Mouse (Mus musculus) adipocyte (in vitro differentiated cells): ENCODE results near the gene Elf3.
"Not testable (repeated sequence)": the region's sequence is repeated elsewhere in the genome, so short reads cannot be mapped to it uniquely, and the experiment has no call there.

Experiments
- DNase-seq: peaks from one replicate; pipeline ENCODE4 v3.0.0-alpha.2; 2016; ENCODE audit warnings: low spot score

Gene Elf3

DNA sequence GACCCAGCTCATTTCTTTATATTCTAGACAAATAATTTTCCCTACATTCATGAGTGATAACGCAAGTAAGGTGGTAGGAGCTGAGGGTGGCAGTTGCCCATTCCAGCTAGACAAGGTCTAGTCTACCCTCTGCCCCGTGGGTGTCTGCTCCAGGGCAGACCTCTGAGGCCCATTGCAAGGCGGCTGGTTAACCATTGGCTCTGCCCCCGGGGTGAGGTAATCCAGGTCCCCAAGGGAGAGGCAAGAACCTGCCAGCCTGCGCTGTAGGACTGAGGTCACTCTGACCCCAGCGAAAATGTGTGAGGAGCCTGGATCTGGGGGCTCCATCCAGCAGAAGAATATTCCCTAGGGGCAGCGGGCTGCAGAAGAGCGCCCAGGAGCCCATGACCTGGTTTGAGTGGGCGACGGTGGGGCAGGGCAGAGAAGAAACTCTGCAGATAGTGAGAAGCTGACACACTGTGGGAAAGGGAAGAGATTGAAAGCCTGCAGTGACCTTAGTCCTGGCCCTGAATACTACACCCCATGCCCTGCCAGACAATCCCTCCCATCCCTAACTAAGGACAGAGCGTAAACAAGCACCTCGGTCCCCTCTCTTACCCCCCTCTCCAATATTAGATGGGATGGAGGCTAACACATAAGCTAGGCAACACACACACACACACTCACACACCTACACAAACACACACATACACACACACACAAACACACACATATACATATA is 21.1 kb downstream of the Elf3 start:
- DNase-seq, result peak; percentile 52

DNA sequence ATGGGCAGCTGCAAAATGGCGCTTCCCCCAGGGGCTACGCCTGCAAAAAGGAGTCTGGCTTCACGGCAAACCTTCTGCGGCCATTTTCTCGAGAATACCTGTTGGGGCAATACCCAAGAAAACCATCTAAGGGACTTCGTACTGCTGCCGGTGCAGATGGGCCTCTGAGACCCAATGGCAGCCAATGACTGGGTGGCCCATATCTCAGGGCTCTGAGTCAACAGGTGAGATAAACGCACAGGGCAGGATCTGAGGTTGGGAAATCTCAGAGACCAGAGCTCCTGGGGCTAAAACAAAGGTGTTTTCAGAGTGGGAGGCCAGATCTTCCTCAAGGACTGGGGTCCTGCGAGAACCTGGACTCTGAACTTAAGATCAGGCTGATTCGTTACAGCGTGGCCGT is 23.6 kb downstream of the Elf3 start:
- DNase-seq, result no peak

DNA sequence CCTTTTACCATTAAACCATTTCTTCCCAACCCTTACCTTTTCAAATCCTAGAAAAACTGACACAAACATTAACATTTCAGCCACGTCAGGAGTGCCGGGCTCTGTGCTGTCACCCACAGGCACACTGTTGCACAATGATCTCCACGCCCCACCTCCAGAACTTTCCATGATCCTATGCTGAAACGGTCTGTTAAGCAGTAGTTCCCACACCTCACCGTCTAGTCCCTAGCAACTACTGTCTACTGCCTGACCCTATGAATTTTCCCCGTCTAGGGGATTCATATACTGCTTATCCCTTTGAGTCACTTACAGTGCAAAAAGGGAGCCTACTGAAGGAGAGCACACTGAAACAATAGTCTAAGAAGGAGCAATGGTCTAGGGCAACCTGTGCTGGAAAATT is 24.4 kb downstream of the Elf3 start:
- peak; percentile 26 for DNase-seq

DNA sequence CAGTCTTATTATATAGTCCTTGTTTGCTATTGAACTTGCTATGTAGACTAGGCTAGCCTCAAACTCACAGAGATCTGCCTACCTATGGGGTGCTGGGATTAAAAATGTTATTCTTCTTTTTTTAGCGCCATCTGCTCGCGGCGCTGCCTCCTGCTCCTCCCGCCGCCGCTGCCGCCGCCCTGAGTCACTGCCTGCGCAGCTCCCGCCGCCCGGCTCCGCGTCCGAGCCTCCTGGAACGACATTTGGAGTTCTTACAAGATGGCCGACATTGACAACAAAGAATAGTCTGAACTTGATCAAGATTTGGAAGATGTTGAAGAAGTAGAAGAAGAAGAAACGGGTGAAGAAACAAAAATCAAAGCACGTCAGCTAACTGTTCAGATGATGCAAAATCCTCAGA is 26.5 kb downstream of the Elf3 start:
- not testable (repeated sequence) for DNase-seq

DNA sequence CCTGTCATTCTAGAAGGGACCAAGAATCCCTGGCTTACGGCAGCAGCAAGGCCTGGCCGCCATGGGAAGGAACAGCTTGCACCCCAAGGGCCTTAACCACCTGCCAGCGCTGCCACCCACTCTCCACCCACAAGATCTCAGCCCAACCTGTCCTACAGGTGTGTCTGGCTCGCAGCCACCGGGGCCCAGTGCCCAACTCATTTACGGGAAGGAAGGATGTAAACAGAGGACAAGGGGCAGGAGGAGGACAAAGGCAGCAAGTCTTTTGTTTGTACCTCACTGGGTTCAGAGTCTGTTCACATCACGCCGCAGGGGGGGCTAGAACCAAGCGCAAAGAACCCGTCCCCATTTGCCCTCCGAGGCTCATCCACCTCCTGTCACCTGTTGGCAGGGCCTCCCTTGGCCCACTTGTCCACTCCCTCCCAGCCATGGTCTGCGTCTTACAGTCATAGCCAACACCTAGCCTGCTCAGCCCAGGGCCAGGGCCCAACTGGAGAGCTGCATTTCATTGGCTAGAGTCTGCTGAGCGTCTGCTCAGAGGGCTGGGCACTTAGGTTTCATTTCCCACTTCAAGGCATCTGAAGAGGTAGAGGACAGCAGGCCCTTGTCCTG is 30.9 kb downstream of the Elf3 start:
- DNase-seq, result no peak

DNA sequence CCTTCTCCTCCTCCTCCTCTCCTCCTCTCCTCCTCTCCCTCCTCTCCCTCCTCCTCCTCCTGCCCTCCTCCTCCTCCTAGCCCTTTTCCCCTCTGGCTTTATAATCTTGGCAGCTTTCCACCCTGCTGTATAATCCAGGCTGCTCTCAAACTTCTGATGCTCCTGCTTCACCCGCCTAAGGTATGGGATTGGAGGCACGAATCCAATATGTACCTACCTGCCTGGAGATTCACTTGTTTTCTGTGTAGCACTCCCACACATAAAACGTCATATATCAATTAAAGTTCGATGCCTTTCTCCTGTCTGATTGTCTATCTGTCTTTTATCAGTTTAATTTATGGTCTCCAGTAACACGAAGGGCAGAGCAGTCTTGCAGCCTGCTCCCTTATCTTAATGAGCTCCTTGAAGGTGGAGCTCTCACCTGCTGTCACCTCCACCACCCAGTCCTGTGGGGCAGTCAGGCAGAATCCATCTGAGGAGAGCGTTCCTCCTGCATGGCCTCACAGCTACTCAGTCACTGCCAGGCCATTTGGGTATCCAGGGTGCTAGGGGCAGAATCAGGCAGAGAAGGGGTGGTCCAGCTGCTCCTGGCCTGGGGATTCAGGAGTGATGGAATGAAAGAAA is 33.3 kb downstream of the Elf3 start:
- no peak for DNase-seq

DNA sequence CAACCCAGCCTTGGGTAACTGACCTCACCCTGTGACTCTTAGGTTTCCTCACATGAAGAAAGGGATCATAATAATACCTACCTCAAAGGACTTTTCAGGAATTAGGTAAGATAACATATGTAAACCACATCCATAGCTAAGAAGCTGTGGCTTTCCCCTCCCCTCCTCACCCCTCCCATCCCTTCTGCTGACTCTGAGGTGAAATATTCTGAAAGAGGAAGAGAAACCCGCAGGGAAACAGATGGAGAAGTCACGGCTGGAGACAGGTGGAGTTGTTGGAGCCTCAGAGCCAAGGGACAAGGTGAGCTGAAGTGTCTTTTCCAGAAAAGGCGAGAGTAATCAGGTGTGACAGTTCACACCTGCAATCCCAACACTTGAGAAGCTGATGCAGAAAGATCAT is 34.2 kb downstream of the Elf3 start:
- no peak for DNase-seq

DNA sequence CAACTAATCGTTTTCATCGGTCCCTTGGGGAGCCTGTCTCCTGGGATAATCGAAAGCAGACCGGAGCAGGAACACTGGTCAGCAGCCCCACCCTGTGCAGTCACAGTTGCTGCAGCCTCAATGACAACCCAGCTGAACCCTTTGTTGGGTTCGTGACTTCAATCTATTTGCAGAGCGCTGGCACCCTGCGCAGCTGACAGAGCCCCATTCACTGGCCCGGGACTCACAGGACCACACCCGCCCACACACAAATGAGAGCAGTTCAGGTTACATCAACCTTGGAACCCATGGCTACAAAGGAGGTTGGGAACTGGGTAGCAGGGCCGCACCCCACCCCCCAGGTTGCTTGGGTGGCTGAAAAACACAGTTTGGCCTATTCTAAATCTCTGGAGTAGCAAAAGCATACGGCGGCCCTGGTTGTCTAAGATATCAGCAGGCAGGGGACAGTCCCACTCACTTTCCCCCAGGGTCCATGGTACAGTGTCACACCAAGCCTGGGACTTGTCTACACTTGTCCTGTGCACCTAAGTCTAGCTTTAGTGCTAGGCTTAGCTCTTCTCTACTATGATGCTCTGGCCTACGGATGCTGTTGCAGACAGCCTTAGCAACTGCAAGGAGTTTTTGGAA is 40.6 kb downstream of the Elf3 start:
- DNase-seq, result no peak

DNA sequence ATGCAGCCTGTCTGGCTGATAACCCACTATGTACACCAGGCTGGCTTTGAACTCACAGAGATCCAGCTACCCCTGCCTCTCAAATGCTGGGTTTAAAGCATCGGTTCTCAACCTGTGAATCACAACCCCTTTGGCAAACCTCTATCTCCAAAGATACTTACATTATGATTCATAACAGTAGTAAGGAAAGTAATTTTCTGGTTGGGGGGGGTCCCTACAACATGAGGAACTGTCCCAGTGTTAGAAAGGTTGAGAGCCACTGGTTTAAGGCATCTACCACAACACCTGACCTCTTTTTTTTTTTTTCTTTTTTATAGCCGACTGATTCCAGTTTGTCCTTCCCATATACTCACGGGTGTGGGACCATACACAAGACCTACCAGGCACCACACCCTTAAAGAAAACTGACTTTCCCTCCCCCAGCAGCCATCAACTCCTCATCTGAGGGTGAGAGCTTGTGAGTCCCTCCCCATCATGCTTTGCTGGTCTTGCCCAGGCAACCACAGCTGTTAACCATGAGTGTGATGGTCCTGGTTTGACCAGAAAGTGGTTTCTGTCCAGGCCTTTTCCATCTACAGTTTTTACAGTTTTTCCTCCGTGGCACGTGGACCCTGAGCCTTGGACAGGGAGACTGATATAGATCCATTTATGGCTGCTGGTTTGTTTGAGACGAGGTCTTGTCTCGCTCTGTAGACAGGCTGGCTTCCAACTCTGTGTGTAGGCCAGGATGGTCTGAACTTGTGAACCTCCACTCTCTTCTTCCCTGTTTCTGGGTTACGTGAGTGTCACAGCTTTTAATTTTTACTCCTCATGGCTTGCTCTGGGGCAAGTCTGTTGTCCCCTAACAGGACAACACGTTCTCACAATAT is 44.4 kb downstream of the Elf3 start:
- DNase-seq, result no peak

DNA sequence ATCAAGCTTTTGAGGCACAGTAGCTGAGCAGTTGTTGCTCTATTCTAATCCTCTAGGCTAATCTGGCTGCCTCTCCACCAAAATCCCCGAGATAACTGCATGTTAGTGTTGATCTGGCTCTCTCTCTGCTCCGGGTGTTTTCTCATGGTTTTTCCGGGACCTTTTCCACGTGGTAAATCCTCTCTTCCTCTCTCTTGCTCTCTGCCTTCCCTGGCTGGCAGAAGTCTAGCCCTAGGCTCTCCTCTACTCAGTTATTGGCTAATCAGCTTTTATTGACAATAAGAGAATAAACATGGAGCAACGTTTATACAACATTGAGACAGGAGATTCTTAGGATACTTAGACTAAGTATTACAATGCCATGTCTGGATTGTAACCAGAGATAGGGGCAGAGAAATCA is 47.9 kb downstream of the Elf3 start:
- peak; percentile 75 for DNase-seq

DNA sequence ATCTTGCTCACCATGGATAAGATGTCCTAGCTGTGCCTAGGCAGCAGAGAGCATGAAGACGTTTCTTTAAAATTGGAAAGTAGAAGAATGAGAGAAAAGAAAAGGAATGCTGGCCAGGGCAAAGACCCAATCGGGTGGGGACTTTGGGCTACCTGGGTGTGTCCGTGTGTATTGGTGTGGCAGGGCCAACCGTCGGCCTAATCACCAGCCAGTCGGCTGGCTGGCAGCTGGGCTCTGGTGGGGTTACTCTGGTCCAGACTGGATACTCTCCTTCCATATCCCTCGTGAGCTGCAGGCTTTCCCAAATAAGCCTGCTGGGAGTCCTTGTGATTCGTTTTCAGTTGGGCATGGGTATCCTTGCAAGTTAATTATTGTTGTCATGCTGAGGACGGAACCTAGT is 49.7 kb downstream of the Elf3 start:
- DNase-seq, result no peak

DNA sequence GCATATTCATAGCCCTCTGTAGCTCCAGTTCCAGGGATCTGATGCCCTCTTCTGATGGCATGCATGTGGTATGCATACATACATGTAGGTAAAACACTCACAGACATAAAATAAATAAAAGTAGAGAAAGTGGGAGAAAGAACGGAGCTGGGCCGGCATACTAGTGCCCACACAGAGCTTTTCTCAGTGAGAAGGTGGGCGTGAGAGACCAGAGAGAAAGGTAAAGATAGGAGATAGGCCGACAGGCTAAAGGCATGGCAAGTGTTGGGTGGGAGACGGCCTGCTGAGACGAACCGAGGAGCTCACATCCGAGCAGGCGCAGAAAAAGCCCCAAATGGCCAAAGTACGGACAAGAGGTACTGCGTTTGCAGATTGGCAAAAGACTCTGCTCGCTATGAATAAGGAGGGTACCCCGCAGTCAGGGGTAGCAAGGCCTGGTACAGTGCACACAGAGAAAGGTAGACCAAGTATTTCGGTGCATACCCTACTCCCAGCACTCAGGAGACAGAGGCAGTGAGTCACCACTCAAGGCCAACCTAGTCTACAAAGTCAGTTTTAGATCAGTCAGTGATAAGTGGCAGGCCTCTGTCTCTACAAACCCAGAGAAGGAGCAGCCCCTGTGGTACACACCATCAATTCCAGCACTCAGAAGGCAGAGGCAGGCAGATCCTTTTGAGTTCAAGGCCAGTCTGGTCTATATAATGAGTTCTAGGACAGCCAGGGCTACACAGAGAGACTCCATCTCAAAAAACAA is 51.6 kb downstream of the Elf3 start:
- DNase-seq, result no peak

DNA sequence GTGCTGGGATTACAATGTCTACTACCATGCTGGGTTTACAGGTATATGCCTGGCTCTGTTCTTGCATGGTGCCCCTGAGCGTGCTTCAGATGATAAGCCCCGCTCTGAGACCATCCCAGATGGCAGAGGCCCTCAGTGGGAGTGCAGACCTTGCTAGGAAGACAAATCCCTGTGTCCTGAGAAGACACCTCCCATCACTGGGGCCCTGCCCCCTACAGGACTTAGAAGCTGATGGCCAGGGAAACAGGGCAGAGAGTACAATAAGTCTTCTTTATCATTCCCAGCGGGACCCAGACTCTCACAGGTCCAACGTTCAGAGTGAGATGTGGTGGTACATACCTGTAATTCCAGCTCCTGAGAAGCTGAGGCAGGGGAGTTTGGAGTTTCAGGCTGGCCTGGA is 53.1 kb downstream of the Elf3 start:
- no peak for DNase-seq

DNA sequence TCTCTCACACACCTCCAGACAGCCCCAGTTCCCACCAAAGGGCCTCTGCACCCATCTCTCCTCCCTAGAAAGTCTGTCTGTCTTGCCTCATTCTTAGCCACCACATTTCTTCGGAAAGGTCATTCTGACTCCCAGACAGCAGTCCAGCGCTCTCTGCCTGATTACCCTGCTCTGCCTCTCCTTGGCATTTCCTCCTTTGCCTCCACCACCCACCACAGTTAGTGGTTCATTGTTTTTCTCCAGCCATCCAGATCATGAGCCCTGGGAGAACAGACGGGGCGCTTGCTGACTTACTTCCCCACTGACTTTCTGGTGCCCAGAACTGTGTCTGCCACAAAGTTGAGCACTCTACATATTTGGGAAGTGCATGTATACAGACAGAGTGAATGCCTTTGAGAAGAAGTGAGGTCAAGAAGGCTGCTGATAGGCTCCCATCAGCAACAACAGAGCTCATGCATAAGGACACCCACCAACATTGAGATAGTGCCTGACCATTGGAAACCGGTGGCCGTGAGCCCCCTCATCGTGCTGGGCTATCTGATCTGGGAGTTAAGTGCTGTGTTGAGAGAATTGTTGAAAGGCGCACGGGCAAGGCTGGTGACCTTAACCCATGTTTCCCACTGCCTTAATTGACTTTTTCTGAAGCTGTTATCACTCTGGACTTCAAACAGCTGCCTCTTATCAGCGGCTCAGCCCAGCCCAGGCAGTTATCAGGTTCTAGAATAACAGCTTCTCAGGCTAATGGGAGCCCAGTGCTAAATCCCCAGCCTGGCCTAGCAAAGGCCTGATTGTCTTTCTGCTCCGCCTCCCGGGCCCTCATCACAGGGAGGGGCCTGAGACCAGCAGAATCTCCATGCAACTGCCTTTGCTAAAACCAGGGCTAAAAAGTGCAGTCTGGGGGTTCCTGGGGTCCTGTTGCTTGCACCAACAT is 53.9 kb downstream of the Elf3 start:
- DNase-seq, result no peak
